Mouse (Mus musculus) heart, postnatal 0 days (tissue): ENCODE measurements around the gene Fmnl2. TPM values are rescaled to one million over a fixed set of nuclear protein-coding genes. Genes with fewer than 3 reads are reported as not detected.

ENCODE experiments used
- ATAC-seq: fragments of 200-750 bp; cut with Nextera tagmentation; 2 replicates; pipeline ENCODE4 v1.8.0; 2017; ENCODE audit warnings: low read depth, moderate number of reproducible peaks, moderate library complexity; ENCODE audit not compliant: insufficient read depth
- DNase-seq: peaks from one replicate; pipeline ENCODE4 v3.0.0-alpha.2; 2016; ENCODE audit warnings: low spot score
- H3K27ac ChIP-seq: fragments of 300-500 bp; sonication (generic); 2 replicates; pipeline ENCODE4 v1.5.1; 2014; ENCODE audit warnings: low read depth, mild to moderate bottlenecking
- H3K27me3 ChIP-seq: fragments of 300-500 bp; sonication (generic); 2 replicates; pipeline ENCODE4 v1.6.1; 2014; ENCODE audit warnings: low read length, mixed read lengths; ENCODE audit not compliant: control insufficient read depth, insufficient read depth
- H3K36me3 ChIP-seq: fragments of 300-500 bp; sonication (generic); replicated peaks from 2 replicates; pipeline ENCODE4 v1.6.1; 2014; ENCODE audit warnings: low read length, mixed read lengths; ENCODE audit not compliant: control insufficient read depth, insufficient read depth
- H3K4me1 ChIP-seq: fragments of 300-500 bp; sonication (generic); 2 replicates; pipeline ENCODE4 v1.6.1; 2014; ENCODE audit warnings: antibody characterized with exemption; ENCODE audit not compliant: control insufficient read depth, insufficient read depth
- H3K4me2 ChIP-seq: fragments of 300-500 bp; sonication (generic); 2 replicates; pipeline ENCODE4 v1.6.1; 2014; ENCODE audit warnings: low read depth, mild to moderate bottlenecking, low read length, moderate library complexity
- H3K4me3 ChIP-seq: fragments of 300-500 bp; sonication (generic); 2 replicates; pipeline ENCODE4 v1.5.1; 2014; ENCODE audit warnings: low read depth, low read length
- H3K9ac ChIP-seq: fragments of 300-500 bp; sonication (generic); replicated peaks from 2 replicates; pipeline ENCODE4 v1.6.1; 2014; ENCODE audit warnings: low read depth, low read length, mixed read lengths
- H3K9me3 ChIP-seq: fragments of 300-500 bp; sonication (generic); replicated peaks from 2 replicates; pipeline ENCODE4 v1.6.1; 2016; ENCODE audit warnings: low read length; ENCODE audit not compliant: control insufficient read depth
- CTCF ChIP-seq: IDR thresholded peaks from 2 replicates; pipeline ENCODE4 v1.5.1; 2016; ENCODE audit warnings: antibody characterized with exemption, control low read depth, low read depth
- EP300 ChIP-seq: IDR thresholded peaks from 2 replicates; pipeline ENCODE4 v1.6.1; 2016; ENCODE audit warnings: antibody characterized with exemption, low read depth
- WGBS: fragments of 180-500 bp; shearing (Covaris S2); extraction: QIAGEN DNeasy Blood & Tissue Kit; methylation state at CpG from one replicate; pipeline ENCODE4 v1.1.7; 2014; 5-methylcytosine and 5-hydroxymethylcytosine counted together
- polyA plus RNA-seq: library from polyadenylated mRNA; unstranded; fragments of >200 nt; fragmentation: Nextera tagmentation; extraction: Ambion mirVana; gene quantifications from 2 replicates; pipeline ENCODE4 v1.2.1, GENCODE M21; 2015
- total RNA-seq: library from RNA; depleted of rRNA; stranded (reverse); fragments of >200 nt; gene quantifications from 2 replicates; pipeline ENCODE4 v1.2.3, GENCODE M21; 2014; ENCODE audit warnings: low replicate concordance

The Fmnl2 gene
- total and polyA plus RNA-seq, 2 experiments from 2014 or later: 0.77 to 1.6 TPM

DNA sequence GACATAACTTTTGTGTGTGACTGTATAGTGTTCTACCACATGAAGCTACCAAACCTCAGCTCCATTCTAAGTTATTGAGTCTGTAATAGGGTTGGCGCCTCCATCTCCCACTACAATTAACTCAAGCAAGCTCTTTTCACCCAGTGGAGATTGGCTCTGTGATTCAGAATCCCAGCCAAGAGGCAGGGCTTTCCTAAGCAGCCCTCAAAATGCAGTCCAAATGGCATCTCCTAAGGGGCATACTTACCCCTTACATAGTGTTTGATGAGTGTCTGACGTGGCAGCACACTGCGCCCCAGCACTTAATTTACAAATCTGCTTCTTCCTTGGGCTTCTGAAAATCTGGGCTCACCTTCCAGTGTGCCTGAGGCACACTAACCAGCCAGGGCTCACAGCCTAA, 17.8 kb upstream of the Fmnl2 start:
- H3K4me1 ChIP-seq: no peaks in the 10 kb centered on the region
- H3K27me3 ChIP-seq: no peaks in the 10 kb centered on the region
- ATAC-seq: no peak
- H3K9ac ChIP-seq: no peak overlapping the region
- H3K4me2 ChIP-seq: no peak overlapping the region
- H3K4me3 ChIP-seq: no peak overlapping the region
- H3K9me3 ChIP-seq: no peaks in the 10 kb centered on the region
- no peak for TF ChIP-seq EP300
- TF ChIP-seq CTCF: no peak
- WGBS: 89% methylated on average over 3 of the region's 3 CpGs
- no peak overlapping the region for H3K27ac ChIP-seq
- DNase-seq: no peak
- H3K36me3 ChIP-seq: no peaks in the 10 kb centered on the region

DNA sequence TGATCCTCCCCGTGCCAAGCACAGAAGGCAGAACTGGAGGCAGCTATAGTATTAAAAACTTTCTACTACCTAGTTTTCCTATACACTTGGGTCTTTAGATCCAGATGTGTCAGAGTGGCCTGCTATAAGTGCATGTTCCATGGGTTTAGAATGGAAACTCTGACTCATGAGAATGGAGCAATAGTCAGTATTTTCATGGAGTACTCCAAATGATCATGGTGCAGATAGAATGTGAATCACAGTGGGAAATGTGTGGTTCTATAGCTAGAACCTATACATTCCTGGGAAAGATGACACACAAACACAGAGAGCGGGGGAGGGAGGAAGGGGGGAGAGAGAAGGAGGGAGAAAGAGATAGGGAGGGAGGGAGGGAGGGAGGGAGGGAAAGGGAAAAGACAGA, 13.8 kb upstream of the Fmnl2 start:
- TF ChIP-seq CTCF (no peak), EP300 (no peak)
- H3K9me3 ChIP-seq: no peaks in the 10 kb centered on the region
- H3K27me3 ChIP-seq: 0 out of 2 replicates have a peak, but pooled peaks cover 4% of the 10 kb centered on the region
- no peaks in the 10 kb centered on the region for H3K36me3 ChIP-seq
- no peak overlapping the region for H3K4me2 ChIP-seq
- no peak overlapping the region for H3K9ac ChIP-seq
- no peaks in the 10 kb centered on the region for H3K4me1 ChIP-seq
- no peak for DNase-seq
- H3K4me3 ChIP-seq: no peak overlapping the region
- 92% methylated on average over 2 of the region's 2 CpGs for WGBS
- H3K27ac ChIP-seq: no peak overlapping the region
- no peak for ATAC-seq

DNA sequence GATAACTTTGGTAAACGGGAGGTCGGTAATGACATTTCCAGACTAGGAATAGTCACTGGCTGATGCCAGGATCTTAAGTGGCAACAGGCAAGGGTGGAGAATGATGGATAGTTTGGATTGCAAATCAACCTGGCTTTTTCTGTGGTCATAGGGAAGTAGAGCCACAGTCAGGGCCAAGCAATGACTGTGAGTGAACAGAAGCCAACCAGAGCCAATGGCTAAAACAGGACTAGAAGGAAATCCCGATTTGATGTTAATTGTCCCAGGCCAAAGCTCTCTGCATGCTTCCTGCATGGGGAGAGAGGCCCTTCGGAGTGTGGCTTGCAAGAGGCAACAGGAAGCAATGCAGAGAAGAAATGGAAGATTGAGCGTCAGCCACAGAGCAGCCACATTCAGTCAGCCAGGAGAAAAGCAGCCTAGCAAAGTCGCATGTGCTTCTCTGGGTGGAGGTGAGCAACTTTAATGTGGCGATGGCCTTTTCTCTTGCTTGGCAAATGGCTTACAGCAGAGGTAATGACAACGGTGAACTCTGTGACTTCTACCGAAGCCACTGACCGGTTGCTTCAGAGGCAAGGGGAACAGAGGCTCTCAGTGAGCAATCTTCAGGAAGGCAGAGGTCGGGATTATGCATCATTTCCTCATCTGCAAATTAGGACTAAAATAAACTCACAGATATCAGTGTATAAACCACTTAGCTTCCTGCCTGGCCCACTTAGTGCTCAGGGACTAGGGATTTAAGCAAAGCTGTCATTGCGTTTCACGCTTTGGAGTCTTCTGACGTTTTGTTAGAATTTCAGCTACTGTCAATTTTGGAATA, 12.5 kb upstream of the Fmnl2 start:
- H3K27ac ChIP-seq: no peak overlapping the region
- 50% methylated on average over 14 of the region's 14 CpGs for WGBS

DNA sequence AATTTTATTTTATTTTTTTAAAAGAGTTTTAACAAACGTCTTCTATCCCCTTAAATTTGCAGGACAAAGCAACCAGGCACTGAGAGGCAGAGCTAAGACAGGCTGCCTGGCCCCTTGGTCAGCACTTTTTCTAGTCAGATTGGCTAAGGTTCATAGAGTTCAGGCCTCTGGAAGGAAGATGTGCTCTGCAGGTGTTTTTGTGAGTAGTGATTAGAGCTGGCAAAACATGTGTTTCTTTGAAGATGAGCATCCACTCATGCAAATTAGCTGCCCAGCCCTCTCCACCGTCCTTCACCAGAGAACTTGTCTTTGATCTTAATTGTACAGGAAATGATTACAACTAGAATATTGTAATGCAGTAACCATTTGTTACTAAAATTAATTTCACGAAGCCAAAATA, 11.2 kb upstream of the Fmnl2 start:
- TF ChIP-seq CTCF: no peak
- no peak for TF ChIP-seq EP300
- no peak overlapping the region for H3K9ac ChIP-seq

More for the DNA sequence above, 12.5 kb upstream of the Fmnl2 start:
- Histone ChIP-seq H3K9ac (no peak overlapping the region), H3K9me3 (no peaks in the 10 kb centered on the region), H3K27me3 (0 out of 2 replicates have a peak, but pooled peaks cover 4% of the 10 kb centered on the region), H3K4me1 (no peaks in the 10 kb centered on the region), H3K36me3 (no peaks in the 10 kb centered on the region), H3K4me3 (no peak overlapping the region), H3K4me2 (no peak overlapping the region)
- TF ChIP-seq CTCF (no peak), EP300 (no peak)
- ATAC-seq (no peak), DNase-seq (no peak)

DNA sequence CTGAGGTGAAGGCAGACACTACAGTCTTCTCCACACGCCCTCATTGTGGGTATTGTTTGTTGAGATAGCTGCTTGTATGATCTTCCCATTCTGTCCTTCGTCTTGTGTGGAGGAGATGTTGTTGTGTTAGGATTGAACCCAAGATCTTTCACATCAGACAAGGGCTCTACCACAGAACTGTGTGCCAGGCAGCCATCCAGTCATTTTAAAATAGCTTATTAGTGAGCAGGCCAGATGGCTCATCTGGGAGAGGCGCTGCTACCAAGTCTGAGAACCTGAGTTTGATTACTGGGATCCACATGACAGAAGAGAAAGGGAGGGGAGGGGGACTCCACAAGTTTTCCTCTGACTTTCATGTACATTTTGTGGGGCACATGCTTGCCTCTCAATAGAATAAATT, 8.6 kb upstream of the Fmnl2 start:
- no peak for DNase-seq
- no peak overlapping the region for H3K4me2 ChIP-seq
- no peaks in the 10 kb centered on the region for H3K4me1 ChIP-seq
- no peak for ATAC-seq
- H3K36me3 ChIP-seq: no peaks in the 10 kb centered on the region
- H3K27me3 ChIP-seq: 0 out of 2 replicates have a peak, but pooled peaks cover 4% of the 10 kb centered on the region
- no peak overlapping the region for H3K9ac ChIP-seq
- H3K9me3 ChIP-seq: no peaks in the 10 kb centered on the region
- TF ChIP-seq CTCF: no peak
- TF ChIP-seq EP300: no peak
- H3K27ac ChIP-seq: no peak overlapping the region
- H3K4me3 ChIP-seq: no peak overlapping the region
- 61% methylated on average over 3 of the region's 3 CpGs for WGBS

More for the DNA sequence above, 11.2 kb upstream of the Fmnl2 start:
- no peak overlapping the region for H3K27ac ChIP-seq
- DNase-seq (no peak), ATAC-seq (no peak)
- WGBS: 56% methylated on average over 3 of the region's 3 CpGs
- H3K36me3 ChIP-seq: no peaks in the 10 kb centered on the region
- H3K27me3 ChIP-seq: 0 out of 2 replicates have a peak, but pooled peaks cover 4% of the 10 kb centered on the region
- no peaks in the 10 kb centered on the region for H3K4me1 ChIP-seq
- H3K9me3 ChIP-seq: no peaks in the 10 kb centered on the region
- H3K4me2 ChIP-seq: no peak overlapping the region
- H3K4me3 ChIP-seq: no peak overlapping the region
